Mouse (Mus musculus): ENCODE measurements around the gene Gm21800. TPM values are rescaled to one million over a fixed set of nuclear protein-coding genes. Genes with fewer than 3 reads are reported as not detected.
"Not testable (repeated sequence)": the region's sequence is repeated elsewhere in the genome, so short reads cannot be mapped to it uniquely, and the experiment has no call there.

Gene Gm21800
- not detected in 2 replicates for polyA plus RNA-seq (2015; fragmentation: Nextera tagmentation; extraction: Ambion mirVana)

DNA sequence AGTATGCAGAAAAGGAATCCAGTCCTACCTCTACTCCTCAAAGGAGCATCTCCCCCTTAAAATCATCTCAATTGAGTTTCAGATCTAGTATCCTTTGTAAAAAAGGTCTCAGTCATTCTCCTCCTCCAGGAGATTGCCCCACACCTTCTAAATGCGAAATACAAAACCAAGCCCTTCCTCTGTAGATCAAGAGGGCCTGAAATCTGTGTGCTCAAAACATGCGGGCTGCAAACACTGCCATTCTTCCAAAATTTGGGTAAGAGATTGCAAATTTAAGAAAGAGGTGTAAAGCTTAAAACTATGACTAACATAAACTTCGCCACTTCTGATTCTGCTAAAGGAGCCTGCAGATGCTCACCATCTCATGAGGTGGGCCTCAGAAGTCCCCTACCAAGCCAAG, at the start of gene Gm21800:
Gene Gm21800 (plus strand): TSS at position 301 of the 400 bp plus-strand sequence.
- not testable (repeated sequence) for H3K27me3 ChIP-seq; H3K36me3 ChIP-seq; H3K4me2 ChIP-seq; H3K27ac ChIP-seq (replicated peaks); H3K4me1 ChIP-seq (replicated peaks); H3K4me3 ChIP-seq; H3K9ac ChIP-seq; ATAC-seq (ENCODE audit: low FRiP score, low read depth); H3K9me3 ChIP-seq
- 80% methylated on average over 1 of the region's 3 CpGs for WGBS

Measured in hindbrain, embryonic 15.5 days (tissue).